Mouse (Mus musculus) hematopoietic stem cell, adult 5-6 weeks (primary cell): ENCODE measurements at regions not wholly inside any gene's neighbourhood (a gene's known extent, or its start where the extent isn't known, plus 50 kb on each side); places are given as distances from the start of the nearest gene placed in this dataset.

Experiments
- ATAC-seq, 2 experiments: fragments of 125-278 bp in 1 of 2; replicated peaks in 1 of 2; 2 replicates each; pipeline ENCODE4 v1.8.0; 2016 to 2017; ENCODE audit warnings: inconsistent platforms in 2 of 2, mild to moderate bottlenecking in 2 of 2, moderate number of reproducible peaks in 2 of 2, low read depth in 1 of 2, moderate TSS enrichment in 1 of 2; ENCODE audit not compliant: low FRiP score in 2 of 2, poor library complexity in 2 of 2, severe bottlenecking in 2 of 2, insufficient read depth in 1 of 2, low TSS enrichment in 1 of 2

GRCm38 (mm10) chr1:125307223-125307622 is 128.3 kb downstream of the Actr3 start:
- no peak for ATAC-seq

- no peak for ATAC-seq
Observed at GRCm38 (mm10) chr1:125298520-125299090, 136.9 kb downstream of the Actr3 start.

GRCm38 (mm10) chr1:125295646-125296045 is 139.9 kb downstream of the Actr3 start:
- no peak for ATAC-seq

GRCm38 (mm10) chr1:125290320-125291021 is 145.1 kb downstream of the Actr3 start:
- no peak for ATAC-seq

- no peak for ATAC-seq
Observed at GRCm38 (mm10) chr1:125286347-125286746, 149.2 kb downstream of the Actr3 start.

- ATAC-seq, result no peak
Observed at GRCm38 (mm10) chr1:125284693-125285092, 150.8 kb downstream of the Actr3 start.

GRCm38 (mm10) chr1:125273752-125274151 is 161.8 kb downstream of the Actr3 start:
- ATAC-seq, result no peak

GRCm38 (mm10) chr1:125263684-125264083 is 171.8 kb downstream of the Actr3 start:
- ATAC-seq, result peak in 1 of 2 experiments; percentile 39; a peak in 1 of 4 replicates

- no peak for ATAC-seq
Observed at GRCm38 (mm10) chr1:125263068-125263467, 172.5 kb downstream of the Actr3 start.

- no peak for ATAC-seq
Observed at GRCm38 (mm10) chr1:125242345-125242744, 193.2 kb downstream of the Actr3 start.

- ATAC-seq, result peak; percentile 97 to 99
Observed at GRCm38 (mm10) chr1:125241717-125242116, 193.8 kb downstream of the Actr3 start.

GRCm38 (mm10) chr1:125237595-125237988 is 197.9 kb downstream of the Actr3 start:
- ATAC-seq, result no peak

- no peak for ATAC-seq
Observed at GRCm38 (mm10) chr1:125236948-125237594, 198.5 kb downstream of the Actr3 start.

- ATAC-seq, result no peak
Observed at GRCm38 (mm10) chr1:125234747-125235146, 200.8 kb downstream of the Actr3 start.

- no peak for ATAC-seq
Observed at GRCm38 (mm10) chr1:125223370-125223769, 212.2 kb downstream of the Actr3 start.

GRCm38 (mm10) chr1:125216192-125216591 is 219.3 kb downstream of the Actr3 start:
- no peak for ATAC-seq

- no peak for ATAC-seq
Observed at GRCm38 (mm10) chr1:125187091-125187490, 248.4 kb downstream of the Actr3 start.

GRCm38 (mm10) chr1:125176124-125176937 is 259.2 kb downstream of the Actr3 start:
- peak; percentile 87 to 89 for ATAC-seq
